Mouse (Mus musculus) intestine, postnatal 0 days (tissue): ENCODE measurements at regions not wholly inside any gene's neighbourhood (a gene's known extent, or its start where the extent isn't known, plus 50 kb on each side); places are given as distances from the start of the nearest gene placed in this dataset.

Experiments
- ATAC-seq: fragments of 200-750 bp; cut with Nextera tagmentation; 2 replicates; pipeline ENCODE4 v1.8.0; 2017; ENCODE audit warnings: mild to moderate bottlenecking, moderate TSS enrichment, moderate library complexity
- H3K27ac ChIP-seq: fragments of 300-500 bp; sonication (generic); 2 replicates; pipeline ENCODE4 v1.5.1; 2014; ENCODE audit warnings: mild to moderate bottlenecking, low read depth, low read length, moderate library complexity
- H3K27me3 ChIP-seq: fragments of 300-500 bp; sonication (generic); replicated peaks from 2 replicates; pipeline ENCODE4 v1.6.1; 2014; ENCODE audit warnings: low read length, mixed read lengths; ENCODE audit not compliant: control insufficient read depth, insufficient read depth
- H3K36me3 ChIP-seq: fragments of 300-500 bp; sonication (generic); 2 replicates; pipeline ENCODE4 v1.6.1; 2014; ENCODE audit warnings: mild to moderate bottlenecking, moderate library complexity; ENCODE audit not compliant: control insufficient read depth, insufficient read depth
- H3K4me1 ChIP-seq: fragments of 300-500 bp; sonication (generic); replicated peaks from 2 replicates; pipeline ENCODE4 v1.6.1; 2014; ENCODE audit warnings: antibody characterized with exemption, low read length, mixed read lengths; ENCODE audit not compliant: control insufficient read depth, insufficient read depth
- H3K4me2 ChIP-seq: fragments of 300-500 bp; sonication (generic); replicated peaks from 2 replicates; pipeline ENCODE4 v1.6.1; 2014; ENCODE audit warnings: low read depth, mild to moderate bottlenecking, moderate library complexity
- H3K4me3 ChIP-seq: fragments of 300-500 bp; sonication (generic); 2 replicates; pipeline ENCODE4 v1.5.1; 2014; ENCODE audit warnings: low read depth, low read length
- H3K9ac ChIP-seq: fragments of 300-500 bp; sonication (generic); 2 replicates; pipeline ENCODE4 v1.6.1; 2014; ENCODE audit warnings: mild to moderate bottlenecking, low read depth, low read length
- H3K9me3 ChIP-seq: fragments of 300-500 bp; sonication (generic); 2 replicates; pipeline ENCODE4 v1.6.1; 2016; ENCODE audit warnings: mixed run types; ENCODE audit not compliant: control insufficient read depth
- CTCF ChIP-seq: sonication (generic); IDR thresholded peaks from 2 replicates; pipeline ENCODE4 v1.5.1; 2016; ENCODE audit warnings: low read depth, mild to moderate bottlenecking, control low read depth, antibody characterized with exemption, moderate library complexity
- WGBS: fragments of 180-500 bp; shearing (Covaris S2); extraction: QIAGEN DNeasy Blood & Tissue Kit; methylation state at CpG from one replicate; pipeline ENCODE4 v1.1.7; 2014; 5-methylcytosine and 5-hydroxymethylcytosine counted together

DNA sequence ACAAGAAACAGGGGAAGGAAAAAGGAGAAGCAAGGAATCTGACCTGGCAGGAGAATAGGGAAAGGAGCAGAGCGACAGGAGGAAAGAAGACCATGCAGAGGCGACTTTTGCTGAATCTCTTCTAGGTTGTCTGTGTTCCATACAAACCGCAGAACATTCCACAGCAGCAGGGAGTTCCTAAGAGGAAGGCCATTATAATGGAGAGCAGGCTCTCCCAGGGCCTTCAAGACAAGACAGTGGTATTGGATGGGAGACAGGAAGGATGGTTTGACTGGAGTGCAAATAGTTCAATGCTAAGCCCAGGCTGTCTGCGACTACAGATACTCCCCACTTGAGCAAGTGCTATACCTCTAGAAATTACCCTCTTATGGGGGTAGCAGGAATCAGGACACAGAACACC, 176.1 kb upstream of the Sox2 start:
- Histone ChIP-seq H3K27ac (no peak overlapping the region), H3K27me3 (no peaks in the 10 kb centered on the region), H3K4me3 (no peak overlapping the region), H3K4me1 (no peaks in the 10 kb centered on the region), H3K9ac (no peak overlapping the region), H3K4me2 (no peak overlapping the region), H3K9me3 (no peaks in the 10 kb centered on the region), H3K36me3 (no peaks in the 10 kb centered on the region)
- WGBS, result 71% methylated on average over 4 of the region's 4 CpGs
- no peak for ATAC-seq
- no peak for TF ChIP-seq CTCF

- no peak overlapping the region for H3K9ac ChIP-seq
- H3K4me1 ChIP-seq, result no peaks in the 10 kb centered on the region
- H3K9me3 ChIP-seq, result no peaks in the 10 kb centered on the region
- no peak for TF ChIP-seq CTCF
- no peak overlapping the region for H3K4me2 ChIP-seq
- H3K4me3 ChIP-seq, result no peak overlapping the region
- no peak for ATAC-seq
- WGBS, result 89% methylated on average over 5 of the region's 5 CpGs
- no peaks in the 10 kb centered on the region for H3K27me3 ChIP-seq
- no peak overlapping the region for H3K27ac ChIP-seq
- no peaks in the 10 kb centered on the region for H3K36me3 ChIP-seq
Observed at GRCm38 (mm10) chr3:34470721-34471120, 179.5 kb upstream of the Sox2 start.

- H3K27ac ChIP-seq, result no peak overlapping the region
- no peaks in the 10 kb centered on the region for H3K36me3 ChIP-seq
- no peak overlapping the region for H3K4me3 ChIP-seq
- no peak for TF ChIP-seq CTCF
- H3K27me3 ChIP-seq, result no peaks in the 10 kb centered on the region
- no peak overlapping the region for H3K9ac ChIP-seq
- no peaks in the 10 kb centered on the region for H3K4me1 ChIP-seq
- no peak for ATAC-seq
- no peaks in the 10 kb centered on the region for H3K9me3 ChIP-seq
- no peak overlapping the region for H3K4me2 ChIP-seq
- WGBS, result 68% methylated on average over 2 of the region's 2 CpGs
Observed at GRCm38 (mm10) chr3:34469946-34470345, 180.3 kb upstream of the Sox2 start.

DNA sequence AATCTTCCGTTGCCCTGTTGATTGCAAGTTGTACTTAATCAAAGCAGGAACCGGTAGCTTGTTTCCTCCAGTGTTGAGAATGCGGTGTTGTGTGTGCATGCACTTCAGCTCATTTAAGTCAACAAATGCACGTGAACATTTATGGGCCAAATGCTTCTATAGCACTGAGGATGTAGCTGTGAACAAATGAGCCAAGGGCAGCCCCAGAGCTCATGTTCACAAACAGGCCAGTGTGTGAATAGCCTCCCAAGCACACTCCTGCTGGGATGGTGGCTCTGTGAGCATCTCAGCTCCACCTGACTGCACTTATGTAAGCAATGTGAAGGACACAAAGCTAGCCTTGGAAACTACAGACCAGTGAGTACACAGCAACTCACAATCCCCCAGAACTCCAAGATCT, 183.9 kb upstream of the Sox2 start:
- 54% methylated on average over 4 of the region's 4 CpGs for WGBS
- ATAC-seq, result no peak

DNA sequence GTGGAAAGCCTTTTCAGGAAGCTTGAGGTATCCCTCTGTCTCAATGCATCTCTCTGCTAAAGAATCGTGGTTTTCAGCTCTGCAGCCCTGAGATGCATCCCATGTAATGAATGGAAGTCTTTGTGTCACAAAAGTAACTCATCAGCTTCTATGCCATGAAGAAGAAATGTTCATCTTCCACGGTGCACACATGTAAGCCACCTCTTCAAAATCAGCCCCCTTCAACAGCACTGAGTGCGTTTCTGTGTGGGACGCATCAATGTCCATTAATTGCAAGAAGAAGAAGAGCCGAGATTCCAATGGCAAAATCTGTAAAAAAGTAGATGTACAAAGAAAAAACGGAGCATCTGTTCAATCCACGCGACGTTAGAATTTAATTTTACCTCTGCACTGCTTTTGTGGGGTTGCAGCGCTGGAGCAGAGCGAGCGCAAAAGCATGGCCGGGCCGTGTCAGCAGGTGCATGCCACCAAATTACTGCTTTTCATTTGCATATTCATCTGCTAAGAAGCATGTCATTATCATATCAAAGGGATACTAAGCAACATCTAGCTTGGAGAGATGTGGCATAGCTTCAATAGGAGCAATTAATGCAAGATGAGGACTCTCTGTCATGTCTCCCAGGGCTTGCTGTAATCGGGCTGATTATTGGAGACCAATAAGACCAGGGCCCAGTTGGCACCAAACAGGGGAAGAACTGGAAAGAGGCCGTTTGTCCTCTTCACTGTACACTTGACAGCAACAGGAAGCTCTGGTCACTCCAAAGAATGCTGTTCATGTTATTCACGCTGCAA, 185.0 kb upstream of the Sox2 start:
- no peak overlapping the region for H3K27ac ChIP-seq
- 82% methylated on average over 17 of the region's 17 CpGs for whole genome bisulfite sequencing
- H3K27me3 ChIP-seq, result no peaks in the 10 kb centered on the region
- no peak overlapping the region for H3K4me2 ChIP-seq
- H3K9me3 ChIP-seq, result no peaks in the 10 kb centered on the region
- TF ChIP-seq CTCF, result no peak
- no peak overlapping the region for H3K9ac ChIP-seq
- H3K36me3 ChIP-seq, result no peaks in the 10 kb centered on the region
- no peak overlapping the region for H3K4me3 ChIP-seq
- no peaks in the 10 kb centered on the region for H3K4me1 ChIP-seq
- no peak for ATAC-seq

More for the DNA sequence above, 183.9 kb upstream of the Sox2 start:
- Histone ChIP-seq H3K9ac (no peak overlapping the region), H3K4me3 (no peak overlapping the region), H3K36me3 (no peaks in the 10 kb centered on the region), H3K9me3 (no peaks in the 10 kb centered on the region), H3K27ac (no peak overlapping the region), H3K4me1 (no peaks in the 10 kb centered on the region), H3K27me3 (no peaks in the 10 kb centered on the region), H3K4me2 (no peak overlapping the region)
- TF ChIP-seq CTCF, result no peak

GRCm38 (mm10) chr3:34458766-34459165, 191.4 kb upstream of the Sox2 start:
- H3K27ac ChIP-seq, result no peak overlapping the region
- no peak overlapping the region for H3K4me2 ChIP-seq
- no peaks in the 10 kb centered on the region for H3K9me3 ChIP-seq
- H3K4me1 ChIP-seq, result no peaks in the 10 kb centered on the region
- H3K36me3 ChIP-seq, result no peaks in the 10 kb centered on the region
- H3K27me3 ChIP-seq, result no peaks in the 10 kb centered on the region
- ATAC-seq, result no peak
- H3K4me3 ChIP-seq, result no peak overlapping the region
- WGBS, result 78% methylated on average over 6 of the region's 6 CpGs
- TF ChIP-seq CTCF, result no peak
- no peak overlapping the region for H3K9ac ChIP-seq
